Mouse (Mus musculus): Measurements from ENCODE around the gene Il12rb2. TPM values are rescaled to one million over a fixed set of nuclear protein-coding genes. Genes with fewer than 3 reads are reported as not detected.

The Il12rb2 gene
- polyA plus RNA-seq, 1 experiment from 2014 or later: not detected

DNA sequence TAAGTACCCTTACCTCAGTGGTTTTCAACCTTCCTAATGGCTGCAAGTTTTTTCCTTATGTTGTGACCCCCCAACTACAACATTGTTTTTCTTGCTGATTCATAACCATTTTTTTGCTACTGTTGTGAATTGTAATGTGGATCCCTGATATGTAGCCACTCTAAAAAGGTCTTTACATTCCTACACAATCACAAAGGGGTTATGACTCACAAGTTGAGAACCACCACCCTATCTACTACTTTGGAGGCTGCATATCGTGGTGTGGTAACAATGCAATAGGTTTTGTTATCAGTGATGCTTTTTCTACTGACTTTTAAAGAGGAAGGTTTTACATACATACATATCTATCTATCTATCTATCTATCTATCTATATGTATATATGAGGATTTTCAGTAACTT lies 93.1 kb downstream of the Il12rb2 start:
- no peak overlapping the region for H3K4me3 ChIP-seq
- H3K36me3 ChIP-seq: peaks cover 43% of the 10 kb centered on the region

DNA sequence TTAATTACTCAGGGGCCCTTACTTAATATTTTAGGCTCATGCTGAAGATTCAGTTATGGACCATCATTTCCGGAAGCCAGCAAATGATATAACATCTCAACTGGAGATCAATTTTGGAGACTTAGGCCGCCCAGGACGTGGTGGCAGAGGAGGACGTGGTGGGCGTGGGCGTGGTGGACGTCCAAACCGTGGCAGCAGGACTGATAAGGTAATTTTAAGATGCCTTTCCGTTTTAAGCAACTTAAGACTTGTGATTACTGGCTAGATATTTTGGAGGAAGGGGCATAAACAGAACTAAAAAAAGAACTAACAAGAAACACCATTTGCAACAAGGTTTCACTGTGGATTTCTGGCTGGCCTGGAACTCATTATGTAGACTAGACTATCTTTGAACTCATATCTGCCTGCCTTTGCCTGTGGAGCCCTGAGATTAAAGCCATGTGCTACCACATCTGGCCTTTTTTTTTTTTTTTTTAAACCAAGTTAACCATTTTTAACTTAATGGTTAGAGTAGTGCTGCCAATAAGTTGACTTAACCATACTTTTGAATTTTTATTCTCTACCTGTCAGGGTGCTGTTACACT lies 94.3 kb downstream of the Il12rb2 start:
- 92% methylated on average over 9 of the region's 9 CpGs for WGBS
- Histone ChIP-seq H3K27ac (replicated peaks) (no peak overlapping the region), H3K4me2 (replicated peaks) (no peak overlapping the region), H3K36me3 (peaks cover 50% of the 10 kb centered on the region), H3K4me1 (no peaks in the 10 kb centered on the region), H3K4me3 (no peak overlapping the region), H3K9ac (replicated peaks) (no peak overlapping the region), H3K9me3 (no peaks in the 10 kb centered on the region), H3K27me3 (no peaks in the 10 kb centered on the region)
- ATAC-seq (replicated peaks): no peak

More for the DNA sequence above, 93.1 kb downstream of the Il12rb2 start:
- H3K27me3 ChIP-seq: no peaks in the 10 kb centered on the region
- H3K27ac ChIP-seq (replicated peaks): no peak overlapping the region
- no peaks in the 10 kb centered on the region for H3K4me1 ChIP-seq
- 88% methylated on average over 1 of the region's 1 CpGs for WGBS
- H3K4me2 ChIP-seq (replicated peaks): no peak overlapping the region
- H3K9ac ChIP-seq (replicated peaks): no peak overlapping the region
- no peak for ATAC-seq (replicated peaks)
- H3K9me3 ChIP-seq: no peaks in the 10 kb centered on the region

DNA sequence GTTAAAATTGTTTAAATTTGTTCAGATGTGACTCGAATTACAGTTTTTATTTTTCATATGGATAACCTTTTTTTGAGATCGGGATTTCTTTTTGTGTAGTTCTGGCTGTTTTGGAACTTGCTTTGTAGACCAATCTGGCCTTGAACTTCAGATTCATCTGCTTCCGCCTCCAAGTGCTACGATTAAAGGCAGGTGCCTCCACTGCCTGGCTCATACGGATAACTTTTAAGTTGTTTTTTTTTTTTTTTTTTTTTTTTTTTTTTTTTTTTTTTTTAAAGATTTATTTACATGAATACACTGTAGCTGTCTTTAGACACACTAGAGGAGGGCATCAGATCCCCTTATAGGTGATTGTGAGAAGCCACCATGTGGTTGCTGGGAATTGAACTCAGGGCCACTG lies 98.0 kb downstream of the Il12rb2 start:
- no peaks in the 10 kb centered on the region for H3K27me3 ChIP-seq
- no peak overlapping the region for H3K4me2 ChIP-seq (replicated peaks)
- no peak overlapping the region for H3K4me3 ChIP-seq
- no peak overlapping the region for H3K9ac ChIP-seq (replicated peaks)
- H3K4me1 ChIP-seq: peaks cover 5% of the 10 kb centered on the region; the same call in 1 of the 2 replicates
- WGBS: 90% methylated on average over 5 of the region's 5 CpGs
- no peak for ATAC-seq (replicated peaks)
- no peaks in the 10 kb centered on the region for H3K9me3 ChIP-seq
- peaks cover 54% of the 10 kb centered on the region for H3K36me3 ChIP-seq
- H3K27ac ChIP-seq (replicated peaks): no peak overlapping the region

DNA sequence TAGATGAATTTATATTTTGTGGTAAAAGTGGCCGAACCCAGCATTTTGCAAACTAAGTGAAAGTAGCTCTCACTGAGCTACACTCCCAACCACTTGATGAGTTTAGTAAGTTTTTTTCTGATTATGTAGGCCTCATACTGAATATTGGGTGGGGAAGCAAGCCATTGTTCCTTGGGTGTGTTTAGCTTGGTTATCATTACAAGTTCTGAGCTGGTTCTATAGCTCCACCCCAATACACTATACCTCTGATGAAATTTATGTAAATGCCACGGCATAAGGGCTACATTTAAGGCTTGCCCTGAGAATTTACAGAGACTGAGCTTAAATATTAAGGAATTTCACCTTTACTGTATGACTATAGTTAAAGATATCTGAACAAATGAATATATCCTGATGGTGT lies 106.5 kb downstream of the Il12rb2 start:
- H3K4me1 ChIP-seq: peaks cover 38% of the 10 kb centered on the region
- peaks cover 21% of the 10 kb centered on the region for H3K36me3 ChIP-seq
- no peaks in the 10 kb centered on the region for H3K27me3 ChIP-seq
- no peak overlapping the region for H3K9ac ChIP-seq (replicated peaks)
- WGBS: 38% methylated on average over 2 of the region's 2 CpGs
- H3K4me2 ChIP-seq (replicated peaks): peak overlapping the region; percentile 82
- ATAC-seq (replicated peaks): no peak
- H3K4me3 ChIP-seq: peak overlapping the region; percentile 93
- H3K27ac ChIP-seq (replicated peaks): no peak overlapping the region
- H3K9me3 ChIP-seq: no peaks in the 10 kb centered on the region

DNA sequence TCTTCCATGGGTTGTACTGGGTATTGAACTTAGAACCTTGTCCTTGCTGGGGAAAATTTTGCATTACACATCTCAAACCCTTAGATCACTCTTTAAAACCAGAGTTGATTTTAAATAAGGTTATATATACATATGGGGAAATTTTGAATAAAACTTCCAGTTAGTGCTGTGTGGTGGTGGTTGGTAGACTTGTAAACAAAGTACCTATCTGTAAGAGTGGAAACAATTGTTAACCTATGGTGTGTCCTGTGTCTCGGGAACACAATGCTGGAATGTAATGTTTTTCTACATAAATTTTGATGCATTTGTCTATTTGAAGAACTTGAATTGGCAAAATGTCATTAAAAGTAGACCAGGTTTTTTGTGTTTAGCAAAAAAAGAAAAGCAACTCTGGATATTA lies 107.0 kb downstream of the Il12rb2 start:
- H3K4me3 ChIP-seq: peak overlapping the region; percentile 93
- no peaks in the 10 kb centered on the region for H3K27me3 ChIP-seq
- peak overlapping the region; percentile 82 for H3K4me2 ChIP-seq (replicated peaks)
- 1% methylated on average over 1 of the region's 1 CpGs for WGBS
- H3K36me3 ChIP-seq: peaks cover 18% of the 10 kb centered on the region
- no peak overlapping the region for H3K27ac ChIP-seq (replicated peaks)
- peaks cover 34% of the 10 kb centered on the region for H3K4me1 ChIP-seq
- H3K9ac ChIP-seq (replicated peaks): no peak overlapping the region
- no peaks in the 10 kb centered on the region for H3K9me3 ChIP-seq
- ATAC-seq (replicated peaks): no peak

DNA sequence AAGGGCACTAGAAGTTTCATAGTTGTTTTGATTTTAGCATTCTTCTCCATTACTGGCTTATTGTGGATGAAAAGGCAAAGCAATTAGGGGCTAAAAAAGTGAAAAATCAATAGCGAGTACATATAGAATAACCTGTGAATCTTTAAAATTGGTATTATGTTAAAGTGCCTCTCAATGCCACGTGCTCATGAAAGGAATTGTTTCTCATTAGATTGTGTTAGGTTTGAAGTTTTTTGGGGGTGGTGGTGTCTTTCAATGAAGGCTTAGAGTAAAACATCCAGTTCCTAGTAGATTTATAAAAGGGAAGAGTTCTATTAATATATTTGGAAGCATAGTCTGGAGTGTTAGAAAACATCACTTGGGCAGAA lies 107.8 kb downstream of the Il12rb2 start:
- Histone ChIP-seq H3K4me1 (peaks cover 34% of the 10 kb centered on the region), H3K4me2 (replicated peaks) (peak overlapping the region; percentile 82), H3K9ac (replicated peaks) (peak overlapping the region; percentile 97), H3K27ac (replicated peaks) (0 out of 2 replicates have a peak overlapping the region, but pooled peaks have one; percentile 94), H3K9me3 (no peaks in the 10 kb centered on the region), H3K27me3 (no peaks in the 10 kb centered on the region), H3K4me3 (peak overlapping the region; percentile 93), H3K36me3 (peaks cover 13% of the 10 kb centered on the region; the same call in 1 of the 2 replicates)
- ATAC-seq (replicated peaks): no peak
- 0% methylated on average over 2 of the region's 2 CpGs for WGBS

DNA sequence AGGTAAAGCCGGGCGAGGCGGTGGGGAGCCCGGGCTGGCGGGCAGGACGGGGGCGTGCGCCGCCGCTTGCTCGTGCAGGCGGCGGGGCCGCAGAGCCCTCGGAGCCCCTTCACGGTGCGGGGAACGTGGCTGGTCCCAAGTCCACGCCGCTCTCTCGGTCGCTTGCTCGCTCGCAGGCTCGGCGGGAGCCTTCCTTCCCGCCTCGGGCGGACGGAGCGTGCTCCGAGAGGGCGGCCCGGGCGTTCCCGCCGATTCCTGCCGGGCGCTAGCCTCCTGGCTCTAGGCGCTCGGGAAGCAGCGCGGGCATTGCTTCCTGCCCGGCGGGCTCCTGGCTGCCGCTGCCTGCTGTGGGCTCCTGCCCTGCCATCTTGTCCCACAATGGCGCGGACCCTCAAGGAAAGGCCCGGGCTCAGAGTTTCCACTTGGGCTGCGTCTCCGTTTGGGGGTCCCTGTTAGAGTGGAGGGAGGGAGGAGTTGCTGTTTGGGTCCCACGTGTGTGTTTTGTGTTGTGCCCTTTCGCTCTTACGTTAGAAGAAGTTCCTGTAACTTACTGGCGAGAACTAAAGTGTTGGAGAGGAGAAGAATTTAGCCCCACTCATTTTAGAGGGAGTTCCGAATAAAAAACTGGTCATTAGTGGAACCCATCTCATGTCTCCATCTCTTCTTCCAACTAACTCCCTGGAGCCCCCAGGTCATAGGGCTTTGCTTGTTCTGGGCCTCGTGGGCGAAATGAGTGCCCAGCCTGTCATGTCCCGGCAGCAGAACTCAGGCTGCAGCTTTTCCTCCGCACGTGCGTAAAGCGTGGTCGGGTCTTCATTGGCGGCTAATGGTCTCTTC lies 108.4 kb downstream of the Il12rb2 start:
- H3K36me3 ChIP-seq: peaks cover 9% of the 10 kb centered on the region; the same call in 1 of the 2 replicates
- peak; percentile 51 for ATAC-seq (replicated peaks)

DNA sequence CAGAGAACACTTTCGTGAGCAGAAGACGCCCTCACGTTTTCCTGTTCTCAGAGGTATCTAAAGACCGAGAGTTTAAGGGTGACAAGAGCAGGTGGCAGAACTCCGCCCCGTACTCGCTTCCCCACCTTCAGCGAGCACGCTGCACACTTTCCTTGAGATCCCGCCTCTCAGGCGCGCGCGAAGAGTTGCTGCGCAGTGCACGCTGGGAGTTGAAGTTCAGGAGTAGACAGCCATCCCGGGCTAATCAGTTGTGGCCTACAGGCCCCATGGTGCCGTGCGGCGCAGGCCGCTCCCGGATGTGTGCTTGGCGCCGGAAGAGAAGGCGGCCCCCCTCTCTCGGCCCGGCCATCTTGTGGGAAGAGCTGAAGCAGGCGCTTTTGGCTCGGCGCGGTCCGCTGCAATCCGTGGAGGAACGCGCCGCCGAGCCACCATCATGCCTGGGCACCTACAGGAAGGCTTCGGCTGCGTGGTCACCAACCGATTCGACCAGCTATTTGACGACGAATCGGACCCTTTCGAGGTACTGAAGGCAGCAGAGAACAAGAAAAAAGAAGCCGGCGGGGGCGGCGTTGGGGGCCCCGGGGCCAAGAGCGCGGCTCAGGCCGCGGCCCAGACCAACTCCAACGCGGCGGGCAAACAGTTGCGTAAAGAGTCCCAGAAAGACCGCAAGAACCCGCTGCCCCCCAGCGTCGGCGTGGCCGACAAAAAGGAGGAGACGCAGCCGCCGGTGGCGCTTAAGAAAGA lies 109.2 kb downstream of the Il12rb2 start:
- H3K4me1 ChIP-seq: peaks cover 34% of the 10 kb centered on the region
- WGBS: under 1% methylated on average over 68 of the region's 68 CpGs
- H3K27me3 ChIP-seq: no peaks in the 10 kb centered on the region
- ATAC-seq (replicated peaks): peak; percentile 100
- peaks cover 5% of the 10 kb centered on the region; the same call in 1 of the 2 replicates for H3K36me3 ChIP-seq
- peak overlapping the region; percentile 93 for H3K4me3 ChIP-seq
- no peaks in the 10 kb centered on the region for H3K9me3 ChIP-seq
- peak overlapping the region; percentile 97 for H3K9ac ChIP-seq (replicated peaks)
- peak overlapping the region; percentile 94 for H3K27ac ChIP-seq (replicated peaks)
- H3K4me2 ChIP-seq (replicated peaks): peak overlapping the region; percentile 82

More for the DNA sequence above, 108.4 kb downstream of the Il12rb2 start:
- under 1% methylated on average over 65 of the region's 65 CpGs for whole genome bisulfite sequencing
- Histone ChIP-seq H3K4me3 (peak overlapping the region; percentile 93), H3K9ac (replicated peaks) (peak overlapping the region; percentile 97), H3K4me1 (peaks cover 34% of the 10 kb centered on the region), H3K4me2 (replicated peaks) (peak overlapping the region; percentile 82), H3K27me3 (no peaks in the 10 kb centered on the region), H3K9me3 (no peaks in the 10 kb centered on the region), H3K27ac (replicated peaks) (peak overlapping the region; percentile 94)

DNA sequence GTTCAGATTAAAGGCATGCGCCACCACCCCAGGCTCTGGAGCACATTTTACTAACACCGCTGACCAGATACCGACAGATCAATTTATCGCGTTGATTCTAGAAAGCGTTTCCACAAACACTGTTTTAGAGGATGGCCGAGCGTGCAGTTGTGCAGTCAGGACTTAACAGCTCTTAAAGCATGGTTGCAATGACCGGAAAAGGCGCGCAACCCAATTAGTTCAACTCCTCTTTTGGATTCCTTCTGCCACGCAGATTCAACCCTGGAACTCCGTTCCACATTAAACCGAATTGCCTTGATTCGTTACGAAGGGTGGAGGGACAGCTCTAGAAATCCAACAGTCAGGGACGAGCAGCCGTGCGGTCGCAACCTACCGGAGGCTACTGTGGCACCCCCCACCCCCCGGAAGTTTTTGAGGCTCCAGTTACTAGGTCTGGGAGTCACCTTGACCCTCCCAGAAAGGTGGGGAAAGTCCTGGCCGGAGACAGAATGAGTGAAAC lies 109.8 kb downstream of the Il12rb2 start:
- peaks cover 30% of the 10 kb centered on the region for H3K4me1 ChIP-seq
- H3K27ac ChIP-seq (replicated peaks): no peak overlapping the region; the same call in 1 of the 2 replicates
- peak overlapping the region; percentile 93 for H3K4me3 ChIP-seq
- no peaks in the 10 kb centered on the region for H3K36me3 ChIP-seq
- H3K27me3 ChIP-seq: no peaks in the 10 kb centered on the region
- H3K4me2 ChIP-seq (replicated peaks): peak overlapping the region; percentile 72
- H3K9me3 ChIP-seq: no peaks in the 10 kb centered on the region
- peak overlapping the region; percentile 43 for H3K9ac ChIP-seq (replicated peaks)
- 0 out of 2 replicates have a peak, but pooled peaks have one; percentile 1 for ATAC-seq (replicated peaks)
- under 1% methylated on average over 23 of the region's 23 CpGs for WGBS

DNA sequence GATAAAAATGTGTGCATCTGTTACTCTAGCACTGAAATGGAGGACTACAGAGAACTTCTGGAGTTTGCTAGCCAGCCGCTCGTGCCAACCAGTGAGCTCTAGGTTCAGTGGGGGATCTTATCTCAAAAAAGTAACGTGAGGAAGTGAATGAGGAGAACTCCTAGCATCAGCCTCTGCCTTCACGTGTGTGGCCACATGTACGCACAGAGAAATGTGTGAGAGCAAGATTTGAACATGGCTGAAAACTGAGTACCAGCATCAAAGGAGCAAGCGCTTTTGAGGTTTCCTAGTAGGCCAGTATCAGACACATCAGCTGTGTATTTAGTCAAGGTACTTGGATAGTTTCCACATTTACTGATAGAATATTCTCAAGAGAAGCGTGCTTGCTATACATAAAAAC lies 111.1 kb downstream of the Il12rb2 start:
- Histone ChIP-seq H3K4me3 (no peak overlapping the region), H3K27ac (replicated peaks) (no peak overlapping the region), H3K4me1 (peaks cover 22% of the 10 kb centered on the region), H3K9me3 (no peaks in the 10 kb centered on the region), H3K36me3 (no peaks in the 10 kb centered on the region), H3K27me3 (no peaks in the 10 kb centered on the region), H3K4me2 (replicated peaks) (no peak overlapping the region), H3K9ac (replicated peaks) (no peak overlapping the region)
- ATAC-seq (replicated peaks): no peak
- 93% methylated on average over 7 of the region's 7 CpGs for WGBS

DNA sequence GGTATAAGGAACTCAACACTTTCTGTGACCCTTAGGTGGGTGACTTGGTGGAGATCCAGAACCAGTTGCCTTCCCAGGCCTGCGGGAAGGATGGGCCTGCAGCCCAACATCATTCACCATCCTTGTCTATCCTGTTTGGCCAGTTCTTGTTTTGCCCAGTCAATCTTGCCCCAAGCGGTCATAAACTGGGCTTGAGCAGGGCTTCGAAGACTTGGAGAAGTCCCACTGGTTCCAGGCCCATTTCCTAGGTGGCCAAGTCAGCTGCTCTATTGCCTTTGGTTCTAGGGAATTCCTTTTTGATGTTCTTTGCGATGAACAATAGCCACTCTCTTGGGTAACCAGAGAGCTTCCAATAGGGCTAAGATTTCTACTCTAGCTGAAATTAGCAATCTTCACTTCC lies 124.9 kb downstream of the Il12rb2 start:
- H3K27me3 ChIP-seq: no peaks in the 10 kb centered on the region
- no peak overlapping the region for H3K27ac ChIP-seq (replicated peaks)
- no peaks in the 10 kb centered on the region for H3K36me3 ChIP-seq
- no peak for ATAC-seq (replicated peaks)
- no peaks in the 10 kb centered on the region for H3K9me3 ChIP-seq
- H3K4me3 ChIP-seq: no peak overlapping the region
- H3K4me2 ChIP-seq (replicated peaks): no peak overlapping the region
- no peaks in the 10 kb centered on the region for H3K4me1 ChIP-seq
- WGBS: 93% methylated on average over 4 of the region's 4 CpGs
- H3K9ac ChIP-seq (replicated peaks): no peak overlapping the region

DNA sequence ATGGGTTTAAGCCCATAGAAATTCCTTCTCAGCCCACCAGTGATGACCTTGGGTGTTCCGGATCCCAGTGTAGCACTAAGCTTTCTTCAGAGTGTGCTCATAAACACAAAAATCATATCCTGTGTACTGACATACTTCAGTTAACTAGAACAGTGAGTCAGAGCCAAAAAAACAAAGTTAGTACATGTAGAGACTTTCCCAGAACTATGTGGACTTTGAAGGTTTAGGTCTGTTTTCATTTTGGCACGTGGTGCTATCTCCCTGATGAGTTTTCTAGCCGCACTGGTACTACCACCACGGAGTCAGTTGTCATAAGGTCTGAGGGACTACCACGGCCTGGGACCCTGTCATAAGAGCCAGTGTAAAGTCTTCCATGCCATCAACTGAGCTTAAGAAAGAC lies 131.5 kb downstream of the Il12rb2 start:
- Histone ChIP-seq H3K27ac (replicated peaks) (no peak overlapping the region), H3K4me2 (replicated peaks) (no peak overlapping the region), H3K4me1 (no peaks in the 10 kb centered on the region), H3K4me3 (no peak overlapping the region), H3K9ac (replicated peaks) (no peak overlapping the region), H3K9me3 (no peaks in the 10 kb centered on the region), H3K27me3 (no peaks in the 10 kb centered on the region), H3K36me3 (no peaks in the 10 kb centered on the region)
- WGBS: 89% methylated on average over 5 of the region's 5 CpGs
- no peak for ATAC-seq (replicated peaks)

All from forebrain, embryonic 15.5 days (tissue).